Mouse (Mus musculus): ENCODE results near the gene Homer3. TPM values are rescaled to one million over a fixed set of nuclear protein-coding genes. Genes with fewer than 3 reads are reported as not detected.

Gene Homer3
- polyA plus RNA-seq (2012; ENCODE audit: insufficient read depth, insufficient read length, missing spikeins), result 2.8 and 4.5 TPM in 2 replicates

GRCm38 (mm10) chr8:70282603-70283135, at the start of gene Homer3:
Homer3 (plus strand) TSS chr8:70282827.
- no peaks in the 10 kb centered on the region; the same call in 1 of the 2 replicates for H3K4me1 ChIP-seq (ENCODE audit: control insufficient read depth, insufficient read depth, insufficient read length, low read length)
- peak within 1 kb of the TSS; percentile 95 for H3K4me3 ChIP-seq (ENCODE audit: insufficient read depth, low read depth, low read length)
- H3K27ac ChIP-seq (replicated peaks; ENCODE audit: low read depth, low read length), result peak within 1 kb of the TSS; percentile 76

GRCm38 (mm10) chr8:70233606-70234005, 49.0 kb upstream of the Homer3 start:
- Histone ChIP-seq H3K27ac (replicated peaks; ENCODE audit: low read depth, low read length) (no peak overlapping the region), H3K4me1 (ENCODE audit: control insufficient read depth, insufficient read depth, insufficient read length, low read length) (no peaks in the 10 kb centered on the region), H3K4me3 (ENCODE audit: insufficient read depth, low read depth, low read length) (peak overlapping the region; percentile 80)

GRCm38 (mm10) chr8:70234080-70234780, 48.4 kb upstream of the Homer3 start, which contains the start of the genes Sugp2 and Armc6:
Sugp2 (plus strand) TSS chr8:70234226.
Armc6 (minus strand) TSS chr8:70234466.
- peak within 1 kb of the TSS; percentile 100 for H3K27ac ChIP-seq (replicated peaks; ENCODE audit: low read depth, low read length)
- H3K4me1 ChIP-seq (ENCODE audit: control insufficient read depth, insufficient read depth, insufficient read length, low read length), result no peaks in the 10 kb centered on the region
- peak within 1 kb of the TSS; percentile 80 for H3K4me3 ChIP-seq (ENCODE audit: insufficient read depth, low read depth, low read length)

- H3K4me3 ChIP-seq (ENCODE audit: insufficient read depth, low read depth, low read length), result peak overlapping the region; percentile 60
- no peaks in the 10 kb centered on the region for H3K4me1 ChIP-seq (ENCODE audit: control insufficient read depth, insufficient read depth, insufficient read length, low read length)
- no peak overlapping the region for H3K27ac ChIP-seq (replicated peaks; ENCODE audit: low read depth, low read length)
Observed at GRCm38 (mm10) chr8:70234781-70235128, 47.9 kb upstream of the Homer3 start.

- H3K4me1 ChIP-seq (ENCODE audit: control insufficient read depth, insufficient read depth, insufficient read length, low read length), result no peaks in the 10 kb centered on the region
- H3K4me3 ChIP-seq (ENCODE audit: insufficient read depth, low read depth, low read length), result no peak overlapping the region
- H3K27ac ChIP-seq (replicated peaks; ENCODE audit: low read depth, low read length), result no peak overlapping the region
Observed at GRCm38 (mm10) chr8:70237842-70238241, 44.8 kb upstream of the Homer3 start.

GRCm38 (mm10) chr8:70240642-70241041, 42.0 kb upstream of the Homer3 start:
- Histone ChIP-seq H3K27ac (replicated peaks; ENCODE audit: low read depth, low read length) (no peak overlapping the region), H3K4me3 (ENCODE audit: insufficient read depth, low read depth, low read length) (no peak overlapping the region), H3K4me1 (ENCODE audit: control insufficient read depth, insufficient read depth, insufficient read length, low read length) (no peaks in the 10 kb centered on the region)

- no peaks in the 10 kb centered on the region for H3K4me1 ChIP-seq (ENCODE audit: control insufficient read depth, insufficient read depth, insufficient read length, low read length)
- H3K27ac ChIP-seq (replicated peaks; ENCODE audit: low read depth, low read length), result no peak overlapping the region
- no peak overlapping the region for H3K4me3 ChIP-seq (ENCODE audit: insufficient read depth, low read depth, low read length)
Observed at GRCm38 (mm10) chr8:70246622-70247021, 36.0 kb upstream of the Homer3 start.

- Histone ChIP-seq H3K4me3 (ENCODE audit: insufficient read depth, low read depth, low read length) (no peak overlapping the region), H3K4me1 (ENCODE audit: control insufficient read depth, insufficient read depth, insufficient read length, low read length) (no peaks in the 10 kb centered on the region), H3K27ac (replicated peaks; ENCODE audit: low read depth, low read length) (no peak overlapping the region)
Observed at GRCm38 (mm10) chr8:70247841-70248240, 34.8 kb upstream of the Homer3 start.

- no peak overlapping the region for H3K27ac ChIP-seq (replicated peaks; ENCODE audit: low read depth, low read length)
- no peak overlapping the region for H3K4me3 ChIP-seq (ENCODE audit: insufficient read depth, low read depth, low read length)
- H3K4me1 ChIP-seq (ENCODE audit: control insufficient read depth, insufficient read depth, insufficient read length, low read length), result no peaks in the 10 kb centered on the region
Observed at GRCm38 (mm10) chr8:70254628-70255027, 28.0 kb upstream of the Homer3 start.

- no peak overlapping the region for H3K4me3 ChIP-seq (ENCODE audit: insufficient read depth, low read depth, low read length)
- H3K27ac ChIP-seq (replicated peaks; ENCODE audit: low read depth, low read length), result no peak overlapping the region
- no peaks in the 10 kb centered on the region for H3K4me1 ChIP-seq (ENCODE audit: control insufficient read depth, insufficient read depth, insufficient read length, low read length)
Observed at GRCm38 (mm10) chr8:70257456-70257855, 25.2 kb upstream of the Homer3 start.

GRCm38 (mm10) chr8:70258600-70258999, 24.0 kb upstream of the Homer3 start:
- H3K27ac ChIP-seq (replicated peaks; ENCODE audit: low read depth, low read length), result no peak overlapping the region
- H3K4me1 ChIP-seq (ENCODE audit: control insufficient read depth, insufficient read depth, insufficient read length, low read length), result no peaks in the 10 kb centered on the region
- no peak overlapping the region for H3K4me3 ChIP-seq (ENCODE audit: insufficient read depth, low read depth, low read length)

- Histone ChIP-seq H3K4me3 (ENCODE audit: insufficient read depth, low read depth, low read length) (no peak overlapping the region), H3K27ac (replicated peaks; ENCODE audit: low read depth, low read length) (no peak overlapping the region)
Observed at GRCm38 (mm10) chr8:70259043-70259442, 23.6 kb upstream of the Homer3 start.

GRCm38 (mm10) chr8:70267674-70268073, 15.0 kb upstream of the Homer3 start:
- Histone ChIP-seq H3K4me3 (ENCODE audit: insufficient read depth, low read depth, low read length) (no peak overlapping the region), H3K27ac (replicated peaks; ENCODE audit: low read depth, low read length) (no peak overlapping the region)

More at GRCm38 (mm10) chr8:70259043-70259442, 23.6 kb upstream of the Homer3 start:
- no peaks in the 10 kb centered on the region for H3K4me1 ChIP-seq (ENCODE audit: control insufficient read depth, insufficient read depth, insufficient read length, low read length)

GRCm38 (mm10) chr8:70268311-70268710, 14.3 kb upstream of the Homer3 start:
- H3K27ac ChIP-seq (replicated peaks; ENCODE audit: low read depth, low read length), result no peak overlapping the region
- H3K4me3 ChIP-seq (ENCODE audit: insufficient read depth, low read depth, low read length), result no peak overlapping the region
- H3K4me1 ChIP-seq (ENCODE audit: control insufficient read depth, insufficient read depth, insufficient read length, low read length), result peaks cover 10% of the 10 kb centered on the region; the same call in 1 of the 2 replicates

More at GRCm38 (mm10) chr8:70267674-70268073, 15.0 kb upstream of the Homer3 start:
- H3K4me1 ChIP-seq (ENCODE audit: control insufficient read depth, insufficient read depth, insufficient read length, low read length), result peaks cover 4% of the 10 kb centered on the region; the same call in 1 of the 2 replicates

GRCm38 (mm10) chr8:70268799-70269565, 13.6 kb upstream of the Homer3 start:
- Histone ChIP-seq H3K4me1 (ENCODE audit: control insufficient read depth, insufficient read depth, insufficient read length, low read length) (peaks cover 12% of the 10 kb centered on the region; the same call in 1 of the 2 replicates), H3K4me3 (ENCODE audit: insufficient read depth, low read depth, low read length) (no peak overlapping the region), H3K27ac (replicated peaks; ENCODE audit: low read depth, low read length) (no peak overlapping the region)

All from brown adipose tissue, adult 24 weeks (tissue).